Mouse (Mus musculus) telencephalon, adult 2 months (tissue): ENCODE measurements around the gene Rnf5.

Source experiments
- DNase-seq: peaks from one replicate; pipeline ENCODE4 v3.0.0-alpha.2; 2011; ENCODE audit warnings: low read depth, low spot score

Gene Rnf5

DNA sequence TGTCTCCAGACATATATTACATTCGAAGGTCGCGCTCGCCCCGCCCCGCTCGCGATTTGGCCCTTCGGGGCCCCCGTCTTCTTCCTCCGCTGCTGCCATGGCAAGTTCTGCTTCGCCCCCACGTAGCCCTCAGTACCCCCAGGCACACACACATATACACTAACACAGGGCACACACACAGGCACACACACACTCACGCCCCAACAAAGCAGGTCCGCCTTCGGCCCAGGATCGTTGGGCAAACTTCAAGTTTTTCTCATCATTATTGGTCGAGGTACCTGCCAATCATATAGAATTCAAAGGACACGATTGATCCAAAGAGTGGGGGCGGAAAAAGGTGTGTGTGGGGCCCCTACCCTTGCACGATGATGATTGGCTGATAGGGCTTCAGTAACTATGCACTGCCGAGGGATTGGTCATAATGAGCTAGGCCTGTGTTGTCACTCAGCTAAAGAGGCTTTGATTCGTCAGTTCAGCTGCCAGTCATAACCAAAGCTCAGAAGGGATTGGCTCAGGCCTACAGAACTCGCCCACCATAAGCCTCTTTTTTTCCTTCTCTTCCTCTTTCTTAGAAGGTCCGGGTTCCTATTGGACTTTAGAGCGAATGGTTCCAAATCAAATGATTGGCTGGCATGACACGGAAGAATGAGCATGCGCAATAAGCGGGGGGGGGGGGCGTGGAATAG, at the start of gene Rnf5:
Rnf5 (minus strand) TSS at position 316 of the 686 bp plus-strand sequence.
- DNase-seq, result peak; percentile 100

DNA sequence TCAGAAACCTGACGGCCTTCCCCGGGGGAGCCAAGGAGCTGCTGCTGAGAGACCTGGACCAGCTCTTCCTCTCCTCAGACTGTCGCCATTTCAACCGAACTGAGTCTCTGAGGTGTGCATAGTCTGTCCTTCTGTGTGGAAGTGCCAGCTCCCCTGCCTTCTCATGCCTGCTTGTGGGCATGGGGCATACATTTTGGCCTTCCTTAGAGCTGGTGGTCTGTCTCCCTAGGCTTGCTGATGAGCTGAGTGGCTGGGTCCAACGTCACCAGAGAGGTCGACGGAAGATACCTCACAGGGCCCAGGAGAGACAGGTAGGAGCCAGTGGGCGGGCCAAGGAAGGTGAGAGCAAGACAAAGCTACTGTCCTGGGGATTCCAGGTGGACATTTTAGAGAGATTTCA, 49.5 kb upstream of the Rnf5 start:
- no peak for DNase-seq

DNA sequence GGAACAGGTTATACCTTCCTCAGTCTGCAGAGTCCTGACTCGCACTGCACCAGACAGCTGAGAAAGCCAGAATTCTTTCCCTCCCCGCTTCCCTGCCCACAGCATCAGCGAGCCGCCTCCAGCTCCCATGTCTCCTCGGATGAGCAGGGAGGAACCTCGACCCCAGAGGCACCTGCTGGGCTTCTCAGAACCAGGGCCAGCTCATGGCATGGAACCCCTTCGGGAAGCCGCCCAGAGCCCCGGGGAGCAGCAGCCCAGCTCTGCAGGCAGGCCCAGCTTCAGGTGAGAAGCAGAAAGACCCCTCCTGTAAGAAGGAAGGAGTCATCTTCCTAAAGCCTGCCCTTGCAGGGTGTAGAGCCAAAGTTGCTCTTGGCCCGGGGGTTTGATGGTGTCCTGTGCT, 49.1 kb upstream of the Rnf5 start:
- DNase-seq, result no peak

DNA sequence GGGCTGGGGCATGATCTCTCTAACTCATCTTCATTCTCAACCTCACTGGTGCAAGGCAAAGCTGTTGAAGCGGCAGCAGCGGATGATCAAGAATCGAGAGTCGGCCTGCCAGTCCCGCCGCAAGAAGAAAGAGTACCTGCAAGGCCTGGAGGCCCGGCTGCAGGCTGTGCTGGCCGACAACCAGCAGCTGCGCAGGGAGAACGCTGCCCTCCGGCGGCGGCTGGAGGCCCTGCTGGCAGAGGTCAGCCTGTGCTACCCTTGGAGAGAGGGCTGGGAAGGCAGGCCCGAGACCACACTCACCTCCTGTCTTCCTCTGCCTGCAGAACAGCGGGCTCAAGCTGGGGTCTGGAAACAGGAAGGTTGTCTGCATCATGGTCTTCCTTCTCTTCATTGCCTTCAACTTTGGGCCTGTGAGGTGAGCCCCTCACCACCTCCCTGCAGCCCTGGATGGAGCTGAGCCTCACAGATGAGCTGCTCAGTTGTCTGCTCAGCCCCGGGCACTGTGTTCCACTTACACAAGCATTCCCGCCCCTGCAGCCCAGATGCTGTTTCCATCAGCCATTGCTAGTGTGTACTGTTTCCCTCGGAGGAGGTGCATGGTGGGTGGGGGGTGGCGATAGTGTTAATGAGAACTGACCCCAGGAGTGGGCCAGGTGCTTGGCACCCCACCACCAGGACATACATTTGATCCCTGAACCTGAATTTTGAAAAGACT, 48.2 kb upstream of the Rnf5 start:
- DNase-seq, result no peak

DNA sequence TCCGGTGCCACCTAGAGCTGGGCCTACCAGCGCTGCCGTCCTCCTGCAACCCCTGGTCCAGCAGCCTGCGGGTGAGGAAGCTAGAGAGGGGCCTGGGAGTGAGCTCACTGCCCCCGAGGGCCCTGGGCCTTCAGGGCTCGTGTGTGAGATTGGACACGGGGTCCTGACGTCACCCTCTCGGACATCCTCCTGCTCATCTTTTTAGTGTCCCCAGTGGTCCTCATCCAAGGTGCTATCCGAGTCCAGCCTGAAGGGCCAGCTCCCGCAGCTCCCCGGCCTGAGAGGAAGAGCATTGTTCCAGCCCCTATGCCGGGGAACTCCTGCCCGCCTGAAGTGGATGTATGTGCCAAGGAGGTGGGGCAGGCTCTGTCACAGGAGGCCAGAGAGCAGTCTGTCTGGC, 47.3 kb upstream of the Rnf5 start:
- DNase-seq, result no peak

DNA sequence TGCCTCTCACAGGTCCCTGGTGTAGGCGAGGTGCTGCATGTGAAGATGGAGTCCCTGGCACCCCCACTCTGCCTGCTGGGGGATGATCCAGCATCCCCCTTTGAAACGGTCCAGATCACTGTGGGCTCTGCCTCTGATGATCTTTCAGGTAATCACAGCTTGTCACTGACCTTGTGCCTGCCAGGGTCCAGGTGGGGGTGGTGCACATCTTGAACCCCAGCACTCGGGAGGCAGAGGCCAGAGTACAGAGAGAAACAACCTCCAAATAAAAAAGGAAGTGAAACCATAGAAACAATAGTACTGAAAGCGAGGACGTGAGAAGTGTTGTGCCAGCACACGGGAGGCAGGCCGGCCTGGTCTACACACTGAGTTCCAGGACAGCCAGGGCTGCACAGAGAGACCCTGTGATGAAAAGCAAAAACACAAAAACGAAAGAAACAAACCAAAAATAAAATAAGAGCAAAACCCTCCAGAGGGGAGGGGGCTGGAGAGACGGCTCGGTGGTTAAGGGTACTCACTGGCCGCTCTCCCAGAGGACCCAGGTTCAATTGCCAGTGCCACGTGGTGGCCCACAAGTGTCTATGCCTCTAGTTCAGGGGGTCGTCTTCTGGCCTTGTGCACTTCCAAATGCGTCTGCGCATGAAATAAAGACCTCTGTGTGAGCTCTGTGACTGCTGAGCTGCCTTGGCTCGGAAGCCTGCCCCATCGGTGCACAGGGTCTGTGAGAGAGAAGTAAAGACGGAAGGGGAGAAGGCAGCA, 45.8 kb upstream of the Rnf5 start:
- DNase-seq, result no peak

DNA sequence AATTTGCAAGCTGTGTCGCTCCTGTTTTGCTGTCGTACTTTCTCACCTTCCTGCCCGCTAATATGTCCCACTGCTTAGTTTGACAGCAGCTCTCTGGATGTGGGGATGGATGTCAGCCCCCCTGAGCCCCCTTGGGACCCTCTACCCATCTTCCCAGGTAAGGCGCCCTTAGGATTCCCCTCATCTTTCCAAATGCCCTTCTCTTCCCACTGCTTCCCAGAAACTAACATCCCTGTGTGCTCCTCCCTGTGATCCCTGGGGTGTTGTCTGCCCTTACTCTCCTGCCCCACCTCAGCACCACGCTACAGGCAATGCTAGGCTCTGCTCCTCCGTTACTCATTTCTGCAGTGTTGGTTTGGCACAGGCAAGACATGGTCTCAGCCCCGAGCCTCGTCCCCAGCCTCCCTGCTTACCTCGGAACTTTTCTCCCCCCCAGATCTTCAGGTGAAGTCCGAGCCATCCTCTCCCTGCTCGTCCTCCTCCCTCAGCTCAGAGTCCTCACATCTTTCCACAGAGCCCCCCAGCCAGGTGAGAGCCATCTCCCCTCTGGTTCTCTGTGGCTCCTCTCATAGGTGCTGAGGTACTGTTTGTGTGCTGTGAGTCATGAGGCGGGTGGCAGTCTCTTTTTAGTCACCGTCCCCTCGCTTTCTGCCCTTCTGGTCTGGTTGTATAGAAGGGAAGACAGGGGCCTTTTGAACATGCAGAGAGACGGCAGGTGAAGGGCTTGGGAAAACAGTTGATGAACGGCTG, 44.8 kb upstream of the Rnf5 start:
- DNase-seq, result no peak

DNA sequence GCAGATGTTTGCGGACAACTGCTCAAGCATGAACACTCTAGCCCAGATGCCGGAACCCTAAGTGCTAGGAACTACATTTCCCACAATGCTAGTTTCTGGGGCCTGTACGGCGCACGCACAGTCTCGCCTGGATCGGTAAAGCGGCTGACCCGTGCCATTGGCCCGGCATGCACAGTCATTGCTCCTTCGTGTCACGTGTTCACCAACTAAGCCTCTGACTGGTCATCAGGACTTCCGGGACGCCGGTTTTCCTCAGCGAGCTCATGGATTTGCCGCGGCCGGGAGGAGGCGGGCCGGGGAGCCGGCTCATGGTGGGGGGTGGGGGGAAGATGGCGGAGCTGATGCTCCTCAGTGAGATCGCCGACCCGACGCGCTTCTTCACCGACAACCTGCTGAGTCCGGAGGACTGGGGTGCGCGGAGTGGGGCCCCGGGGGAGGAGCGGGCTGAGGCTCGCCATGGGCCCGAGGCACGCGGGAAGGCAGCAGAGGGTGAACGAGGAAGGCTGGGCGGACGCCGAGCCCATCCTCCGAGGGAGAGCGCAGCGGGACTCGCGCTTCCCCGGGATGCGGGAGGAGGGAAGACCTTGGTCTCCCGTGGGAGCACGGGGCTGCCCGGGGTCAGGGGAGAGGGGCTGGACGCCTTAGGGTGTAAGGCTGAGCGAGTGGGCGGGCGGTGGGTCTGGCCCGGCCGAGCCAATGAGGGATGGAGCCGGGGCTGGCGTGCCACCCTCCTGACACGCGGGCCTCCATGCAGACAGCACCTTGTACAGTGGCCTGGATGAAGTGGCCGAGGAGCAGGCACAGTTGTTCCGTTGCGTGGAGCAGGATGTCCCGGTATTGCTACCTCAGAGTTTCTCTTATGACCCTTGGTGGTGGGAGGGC, 43.7 kb upstream of the Rnf5 start, which contains the start of gene Atf6b:
Atf6b (plus strand) TSS at position 241 of the 882 bp plus-strand sequence.
- peak; percentile 99 for DNase-seq

DNA sequence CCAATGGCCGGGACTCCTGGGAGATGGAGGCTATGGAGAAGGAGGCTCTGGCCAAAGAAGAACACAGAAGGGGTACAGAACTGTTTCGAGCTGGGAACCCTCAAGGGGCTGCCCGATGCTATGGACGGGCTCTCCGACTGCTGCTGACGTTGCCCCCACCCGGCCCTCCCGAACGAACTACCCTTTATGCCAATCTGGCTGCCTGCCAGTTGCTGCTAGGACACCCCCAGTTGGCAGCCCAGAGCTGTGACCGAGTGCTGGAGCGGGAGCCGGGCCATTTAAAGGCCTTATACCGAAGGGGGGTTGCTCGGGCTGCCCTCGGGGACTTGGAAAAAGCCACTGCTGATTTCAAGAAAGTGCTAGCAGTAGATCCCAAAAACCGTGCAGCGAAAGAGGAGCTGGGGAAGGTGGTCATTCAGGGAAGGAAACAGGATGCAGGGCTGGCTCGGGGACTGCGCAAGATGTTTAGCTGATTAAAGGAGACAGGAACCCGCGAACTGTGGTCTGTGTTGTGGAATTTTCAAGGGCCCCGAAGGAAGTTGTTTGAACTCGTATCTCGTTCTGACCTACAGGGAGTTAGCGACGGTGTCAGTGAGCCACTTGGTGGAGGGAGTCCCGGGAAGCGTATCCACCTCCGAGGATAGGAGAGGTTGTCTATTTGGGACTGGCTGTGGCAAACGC, 42.5 kb upstream of the Rnf5 start:
- DNase-seq, result no peak

DNA sequence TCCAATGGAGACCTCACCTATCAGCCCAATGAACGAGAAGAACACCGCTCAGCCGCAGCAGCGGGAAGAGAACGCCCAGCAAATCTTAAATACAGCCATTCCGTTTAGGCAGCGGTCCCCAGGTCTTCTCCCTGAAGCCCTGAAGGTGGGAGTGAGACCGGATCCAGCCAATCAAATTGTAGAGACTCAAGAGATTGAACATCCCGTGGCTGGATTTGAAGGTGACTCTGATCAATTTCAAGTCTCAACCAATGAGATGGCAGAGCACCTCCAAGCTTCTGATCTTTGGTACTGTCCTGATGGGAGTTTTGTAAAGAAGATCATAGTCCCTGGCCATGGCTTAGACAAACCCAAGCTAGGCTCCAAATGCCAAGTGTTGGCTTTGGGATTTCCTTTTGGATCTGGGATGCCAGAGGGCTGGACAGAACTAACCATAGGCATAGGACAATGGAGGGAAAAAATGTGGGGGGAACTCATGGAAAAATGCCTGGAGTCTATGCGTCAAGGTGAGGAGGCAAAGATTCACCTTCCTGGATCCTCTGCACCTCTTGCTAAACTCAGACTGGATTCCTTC, 41.9 kb upstream of the Rnf5 start:
- DNase-seq, result no peak

DNA sequence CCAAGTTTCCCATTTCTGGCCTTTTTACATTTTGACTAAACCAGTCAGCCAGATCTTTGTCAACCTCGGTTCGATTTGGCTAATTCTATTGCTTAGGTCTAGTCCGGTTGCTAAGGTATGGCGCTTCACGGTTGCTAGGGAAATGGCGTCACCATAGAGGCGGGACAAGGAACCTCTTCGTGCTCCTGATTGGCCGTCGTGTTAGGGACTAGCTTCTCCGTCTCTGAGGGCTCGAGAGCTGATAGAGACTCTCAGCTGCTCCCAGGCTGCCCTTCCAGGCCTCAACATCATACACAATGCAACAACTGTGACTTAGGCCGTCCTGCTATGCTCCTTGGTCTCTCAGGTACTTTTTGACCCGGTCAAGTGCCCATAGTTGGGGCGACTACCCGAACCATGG, 41.1 kb upstream of the Rnf5 start, which contains the start of gene Fkbpl:
Fkbpl (plus strand) TSS at position 157 of the 400 bp plus-strand sequence.
- DNase-seq, result peak; percentile 97

DNA sequence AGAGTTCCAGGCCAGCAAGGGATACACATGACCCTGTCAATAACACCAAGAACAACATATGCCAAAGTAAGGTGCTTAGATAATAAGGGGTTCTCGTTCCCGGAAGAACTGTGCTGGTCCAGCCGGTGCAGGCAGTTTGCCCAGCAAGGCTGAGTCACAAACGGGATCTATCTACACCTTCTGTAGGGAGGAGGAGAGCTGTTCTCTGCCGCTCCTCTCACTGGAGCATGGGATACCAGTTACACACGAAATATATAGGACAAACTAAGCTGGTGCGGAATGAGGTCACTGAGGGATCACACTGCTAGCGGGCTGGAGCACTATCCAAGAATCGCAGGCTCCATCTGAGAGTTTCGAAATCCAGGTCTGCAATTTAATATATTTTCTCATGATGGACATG, 40.5 kb upstream of the Rnf5 start:
- no peak for DNase-seq

DNA sequence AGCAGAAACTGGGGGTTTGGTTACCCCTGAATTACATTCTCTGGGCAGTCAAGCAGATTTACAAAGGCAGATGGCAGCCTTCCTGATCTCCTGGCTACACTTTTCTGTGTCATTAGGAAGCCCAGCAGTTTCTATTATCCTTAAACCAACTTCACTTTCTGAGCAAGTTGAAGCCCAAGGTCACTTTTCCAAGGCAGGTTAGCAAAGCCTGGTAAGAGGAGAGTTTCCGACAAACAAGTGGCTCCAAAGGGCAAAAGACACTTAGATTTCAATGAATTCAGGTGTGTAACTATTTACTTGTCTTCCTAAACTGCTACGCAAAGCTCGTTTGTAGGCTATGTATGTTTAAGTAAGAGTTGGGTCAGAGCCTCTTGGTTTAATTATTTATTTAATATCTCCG, 39.9 kb upstream of the Rnf5 start:
- DNase-seq, result no peak

DNA sequence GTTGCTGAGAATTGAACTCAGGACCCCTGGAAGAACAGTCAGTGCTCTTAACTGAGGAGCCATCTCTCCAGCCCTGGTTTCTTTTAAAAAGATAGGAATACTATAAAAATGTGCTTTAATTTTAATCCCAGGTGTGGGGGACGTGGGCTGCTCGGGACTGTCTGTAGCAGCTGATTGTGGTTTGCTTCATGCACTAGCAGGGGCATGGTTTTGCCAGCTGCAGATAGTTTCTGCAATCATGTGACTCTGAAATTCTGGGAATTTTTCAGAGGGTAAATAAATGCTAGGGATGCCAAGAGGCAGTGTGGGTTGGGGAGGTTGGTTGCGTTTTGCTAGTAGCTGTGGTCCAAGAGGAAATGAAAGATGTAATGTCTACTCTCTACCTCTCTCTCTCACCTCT, 38.5 kb upstream of the Rnf5 start:
- no peak for DNase-seq

DNA sequence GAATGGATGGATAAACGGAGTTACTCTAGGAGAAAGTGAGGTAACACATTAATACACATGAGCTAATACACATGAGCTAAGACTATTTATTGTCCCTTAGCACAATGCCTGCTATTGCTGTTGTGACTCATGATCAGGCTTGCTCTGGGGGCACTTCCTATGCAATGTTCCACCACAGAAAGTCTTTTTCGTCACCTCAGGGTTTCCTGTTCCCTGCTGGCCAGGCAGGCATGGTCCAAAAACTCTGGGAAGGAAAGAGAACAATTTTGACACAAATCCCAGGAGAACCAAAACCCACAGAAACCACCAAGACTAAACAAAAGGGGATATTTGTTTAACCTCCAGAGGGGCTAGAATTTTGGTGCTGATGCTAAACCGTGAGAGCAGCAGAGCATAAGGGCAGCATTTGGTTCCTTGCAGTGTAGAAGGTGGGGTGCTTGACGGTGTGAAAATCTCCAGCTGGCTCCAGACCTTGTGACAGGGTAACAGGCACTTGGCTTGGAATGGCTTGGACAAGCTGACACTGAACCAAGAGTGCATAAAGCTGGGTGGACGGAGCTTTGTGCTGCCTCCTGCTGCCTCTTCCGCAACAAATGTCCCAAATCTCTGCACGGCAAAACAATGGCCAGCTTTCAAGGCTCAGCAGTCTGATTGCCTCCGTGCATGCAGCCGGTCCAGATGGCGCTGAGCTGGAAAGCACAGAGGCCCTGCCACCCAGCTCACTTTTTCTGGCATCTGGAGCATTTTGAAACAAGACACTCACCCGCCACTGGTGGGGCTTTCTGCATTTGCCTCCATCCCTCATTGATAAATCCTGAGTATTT, 37.5 kb upstream of the Rnf5 start:
- peak; percentile 72 for DNase-seq

DNA sequence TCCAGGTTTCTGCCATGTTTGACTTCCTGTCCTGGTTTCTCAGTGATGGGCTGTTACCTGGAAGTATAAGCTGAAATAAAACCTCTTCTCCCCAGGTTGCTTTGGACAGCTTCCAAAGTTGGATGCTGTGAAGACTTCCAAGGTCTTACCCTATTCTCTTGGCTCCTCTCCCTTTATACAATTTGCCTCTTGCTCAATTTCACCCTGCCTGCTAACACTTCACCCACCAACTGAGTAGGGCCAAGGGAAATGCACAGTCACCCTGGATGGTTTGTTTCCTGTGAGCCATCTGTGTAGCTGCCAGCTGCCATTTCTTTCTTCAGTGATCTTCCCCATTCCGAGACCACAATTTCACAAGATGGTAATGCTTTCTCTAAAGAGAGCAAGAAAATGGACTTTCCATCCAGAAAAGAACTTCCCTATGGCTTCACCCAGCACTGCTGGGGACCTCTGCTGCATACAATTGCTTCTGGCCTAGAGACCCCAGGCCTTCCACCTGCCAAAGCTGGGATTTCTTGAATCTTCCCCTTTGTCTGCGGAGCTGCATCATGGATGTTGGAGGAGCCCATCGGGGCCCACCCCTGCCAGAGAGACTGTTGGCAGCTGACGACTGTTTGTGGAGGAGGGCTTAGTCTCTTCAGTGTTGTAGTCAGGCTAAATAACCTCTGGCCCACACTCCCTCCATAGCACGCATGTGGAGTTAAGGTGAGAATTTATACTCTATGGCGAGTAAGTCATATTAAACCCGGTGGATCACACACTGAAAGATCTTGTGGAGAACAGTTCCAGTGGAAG, 36.2 kb upstream of the Rnf5 start:
- no peak for DNase-seq

DNA sequence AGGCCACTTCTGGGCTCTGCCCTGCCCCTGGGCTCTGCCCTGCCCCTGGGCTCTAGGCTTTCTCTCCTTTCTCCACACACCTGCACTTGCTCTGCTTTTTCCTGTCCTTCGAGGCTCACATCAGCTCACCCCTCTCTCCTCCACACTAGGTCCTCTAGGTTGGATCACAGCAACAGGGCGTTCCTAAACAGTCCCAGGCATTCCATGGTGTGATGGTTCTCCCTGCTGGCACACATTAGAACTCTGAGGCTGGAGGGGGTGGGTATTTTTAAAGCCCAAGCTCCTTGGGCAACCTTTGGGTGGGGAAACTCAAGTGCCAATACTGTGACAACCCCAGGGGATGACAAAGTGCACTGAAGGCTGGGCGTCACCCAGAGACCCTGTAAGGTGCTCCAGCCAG, 34.0 kb upstream of the Rnf5 start:
- DNase-seq, result no peak

DNA sequence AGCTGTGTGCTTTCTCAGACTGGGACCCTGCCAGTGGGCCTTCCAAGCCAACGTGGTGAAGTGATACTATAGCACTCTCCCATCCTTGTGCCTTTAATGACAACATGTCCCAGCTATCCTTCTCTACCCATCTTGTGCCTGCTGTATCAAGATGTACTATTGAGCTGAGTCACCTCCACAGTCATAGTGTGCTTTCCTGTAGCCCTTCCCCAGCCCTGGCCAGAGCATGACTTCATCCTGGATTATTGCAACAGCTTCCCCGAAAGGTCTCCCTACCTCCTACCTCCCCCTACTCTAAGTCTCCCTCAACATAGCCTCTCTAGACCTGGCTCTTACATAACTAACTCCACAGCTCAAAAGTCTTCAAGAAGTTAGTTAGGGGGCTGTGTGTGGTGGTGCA, 32.2 kb upstream of the Rnf5 start:
- no peak for DNase-seq
